In the genomic region with DNA sequence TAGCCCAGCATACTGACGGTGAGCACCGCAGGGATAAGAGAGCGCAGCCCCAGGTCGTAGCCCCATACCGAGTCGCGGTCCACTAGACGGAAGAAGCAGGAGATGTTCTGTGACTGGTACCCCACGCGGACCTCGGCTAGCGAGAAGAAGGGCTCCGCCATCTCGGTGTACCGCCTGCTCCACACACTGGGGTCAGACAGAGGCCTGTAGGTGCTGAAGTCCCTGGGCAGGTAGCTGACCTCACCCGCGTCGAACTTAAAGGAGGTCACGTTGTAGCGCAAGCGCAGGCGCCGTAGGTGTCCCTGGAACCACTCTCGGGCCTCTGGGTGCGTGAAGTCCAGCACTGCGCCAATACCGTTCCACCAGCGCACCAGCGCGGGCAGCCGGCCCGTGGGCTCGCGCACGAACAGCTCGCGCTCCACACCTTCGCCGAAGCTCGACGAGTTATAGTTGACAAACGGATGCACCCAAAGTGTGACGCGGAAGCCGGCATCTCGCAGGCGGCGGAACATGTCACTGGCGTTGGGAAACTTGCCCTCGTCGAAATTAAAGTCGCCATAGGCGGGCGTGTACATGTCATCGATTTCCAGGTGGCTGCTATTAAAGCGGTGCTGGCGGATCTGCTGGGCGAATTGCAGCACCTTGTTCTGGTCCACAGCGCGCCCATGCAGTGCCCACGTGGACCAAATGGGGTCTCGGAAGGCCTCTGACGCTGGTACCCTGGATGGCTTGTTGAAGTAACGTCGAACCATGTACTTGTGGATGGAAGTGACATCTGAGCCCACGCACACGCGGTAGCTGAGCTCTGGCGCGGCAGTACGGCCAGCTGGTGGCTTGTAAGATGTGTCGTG, we compare ENCODE assay signal across 9 mouse cellular contexts. TPM values are rescaled to one million over a fixed set of nuclear protein-coding genes. Genes with fewer than 3 reads are reported as not detected.
DNase-seq lines count a peak whose midpoint lies in the region; ATAC-seq and TF ChIP-seq lines count a peak whose summit lies in the region.
"Had no signal": no experiment of that assay in that cellular context is flagged by ENCODE, and none has a peak within 500 bp of the region (broad histone marks: within the 10 kb centered on the region; RNA-seq: fewer than 3 reads in every experiment).

No protein-coding gene starts in this region.

- peak overlapping the region; percentile 87 for H3K4me3 ChIP-seq in gastrocnemius, adult 2 months
- peak overlapping the region; percentile 51 for H3K4me3 ChIP-seq in ES-Bruce4 (ENCODE audit: low read depth, low read length)
- peak overlapping the region; percentile 42 for H3K4me3 ChIP-seq in forebrain, embryonic 16.5 days (replicated peaks; ENCODE audit: low read length)
- 0 out of 2 replicates have a peak overlapping the region, but pooled peaks have one; percentile 4 for H3K4me3 ChIP-seq in liver, embryonic 15.5 days (replicated peaks)

- 11% methylated on average over 72 of the region's 72 CpGs for WGBS in forebrain, embryonic 16.5 days
- WGBS in liver, embryonic 15.5 days (ENCODE audit: insufficient replicate concordance) = 5% methylated on average over 72 of the region's 72 CpGs

- TF ChIP-seq CTCF in gastrocnemius, adult 2 months (IDR thresholded peaks at IDR 0.05) = no peak
- no peak for TF ChIP-seq CTCF in ES-Bruce4 (IDR thresholded peaks at IDR 0.05; ENCODE audit: low read depth, low read length)

- no peak for TF ChIP-seq EP300 in ES-Bruce4 (IDR thresholded peaks at IDR 0.05; ENCODE audit: insufficient read depth, low read depth, low read length)

- H3K27ac ChIP-seq in gastrocnemius, adult 2 months = 0 out of 2 replicates have a peak overlapping the region, but pooled peaks have one; percentile 8
- H3K27ac ChIP-seq in ES-Bruce4 (ENCODE audit: insufficient read depth, low read length) = no peak overlapping the region
- H3K27ac ChIP-seq in forebrain, embryonic 16.5 days (ENCODE audit: low read length) = no peak overlapping the region
- H3K27ac ChIP-seq in liver, embryonic 15.5 days (replicated peaks) = no peak overlapping the region

- H3K27me3 ChIP-seq in ES-Bruce4 (ENCODE audit: control insufficient read depth, insufficient read depth, low read length, poor library complexity, severe bottlenecking) = no peaks in the 10 kb centered on the region
- H3K27me3 ChIP-seq in forebrain, embryonic 16.5 days (replicated peaks; ENCODE audit: control insufficient read depth, insufficient read depth, low read length) = peaks cover 46% of the 10 kb centered on the region
- peaks cover 88% of the 10 kb centered on the region for H3K27me3 ChIP-seq in liver, embryonic 15.5 days

- peaks cover 2% of the 10 kb centered on the region for H3K4me1 ChIP-seq in ES-Bruce4 (ENCODE audit: control insufficient read depth, insufficient read depth, low read length)
- peaks cover 41% of the 10 kb centered on the region for H3K4me1 ChIP-seq in forebrain, embryonic 16.5 days (replicated peaks; ENCODE audit: control insufficient read depth, insufficient read depth, low read length)
- peaks cover 42% of the 10 kb centered on the region for H3K4me1 ChIP-seq in liver, embryonic 15.5 days (replicated peaks)

- intact Hi-C loops in gastrocnemius, adult 2 months (cut with DNase I) = no loop called here

- H3K4me2 ChIP-seq in forebrain, embryonic 16.5 days (ENCODE audit: low read length) = peak overlapping the region; percentile 60
- peak overlapping the region; percentile 40 for H3K4me2 ChIP-seq in liver, embryonic 15.5 days

- ATAC-seq in forebrain, embryonic 16.5 days = no peak
- ATAC-seq in liver, embryonic 15.5 days (ENCODE audit: insufficient read depth) = no peak

- no peaks in the 10 kb centered on the region for H3K36me3 ChIP-seq in ES-Bruce4 (ENCODE audit: control insufficient read depth, insufficient read depth, low read length, poor library complexity, severe bottlenecking)
- H3K36me3 ChIP-seq in forebrain, embryonic 16.5 days (ENCODE audit: control insufficient read depth, insufficient read depth) = no peaks in the 10 kb centered on the region
- no peaks in the 10 kb centered on the region for H3K36me3 ChIP-seq in liver, embryonic 15.5 days (replicated peaks)

- H3K9me3 ChIP-seq in ES-Bruce4 (replicated peaks; ENCODE audit: control insufficient read depth, insufficient read depth, low read length, poor library complexity, severe bottlenecking) = no peaks in the 10 kb centered on the region
- H3K9me3 ChIP-seq in forebrain, embryonic 16.5 days (ENCODE audit: control insufficient read depth, low read length) = no peaks in the 10 kb centered on the region
- H3K9me3 ChIP-seq in liver, embryonic 15.5 days (replicated peaks) = no peaks in the 10 kb centered on the region

- peak overlapping the region; percentile 0; the same call in 1 of the 2 replicates for H3K9ac ChIP-seq in ES-Bruce4 (ENCODE audit: low read depth, poor library complexity, severe bottlenecking)
- peak overlapping the region; percentile 48 for H3K9ac ChIP-seq in forebrain, embryonic 16.5 days (replicated peaks; ENCODE audit: low read depth, low read length)
- no peak overlapping the region for H3K9ac ChIP-seq in liver, embryonic 15.5 days

- peak; percentile 34 for DNase-seq in gastrocnemius, adult 2 months
- DNase-seq in gastrocnemius, postnatal 10 days = no peak
- no peak for DNase-seq in natural killer cell, adult 2 months (ENCODE audit: low spot score in 2 of 2)
- DNase-seq in frontal cortex, postnatal 25 days (ENCODE audit: low spot score in 2 of 2) = no peak
- no peak for DNase-seq in kidney, adult 18-20 months

- TF ChIP-seq POLR2A in ES-Bruce4 (IDR thresholded peaks at IDR 0.05; ENCODE audit: insufficient read depth, low read length) = no peak

RNA-seq across cellular contexts. Expression of gene AI464131, which starts 4.7 kb away (rescaled TPM):
- total RNA-seq in gastrocnemius, adult 2 months (2021) = 10 to 100 TPM; 75.0 to 87.5 TPM
- 10 to 100 TPM; 75.2 to 77.4 TPM for total RNA-seq in gastrocnemius, postnatal 10 days (2021)
- polyA plus RNA-seq in ES-Bruce4 (2011; ENCODE audit: insufficient read depth, insufficient read length, low read depth, missing spikeins) = 3.8 and 3.9 TPM in 2 replicates
- polyA plus RNA-seq in forebrain, embryonic 16.5 days (2015; fragmentation: Nextera tagmentation; extraction: Ambion mirVana) = 2.8 and 3.4 TPM in 2 replicates
- polyA plus RNA-seq in liver, embryonic 15.5 days (2015; fragmentation: Nextera tagmentation; extraction: Ambion mirVana) = 1.3 and 1.5 TPM in 2 replicates
- total RNA-seq: neutrophil, adult 5-6 weeks had no signal

RNA-seq across cellular contexts. Expression of gene 1110017D15Rik, which starts 18.9 kb away (rescaled TPM):
- under 1 TPM in 1 of 2 experiments, not detected in 1; 0.67 TPM for total RNA-seq in gastrocnemius, adult 2 months (2021)
- total RNA-seq in gastrocnemius, postnatal 10 days (2021) = under 1 TPM in 1 of 2 experiments, not detected in 1; 0.36 TPM
- not detected in 2 replicates for polyA plus RNA-seq in ES-Bruce4 (2011; ENCODE audit: insufficient read depth, insufficient read length, low read depth, missing spikeins)
- 8.8 and 11.1 TPM in 2 replicates for polyA plus RNA-seq in forebrain, embryonic 16.5 days (2015; fragmentation: Nextera tagmentation; extraction: Ambion mirVana)
- not detected in 2 replicates for polyA plus RNA-seq in liver, embryonic 15.5 days (2015; fragmentation: Nextera tagmentation; extraction: Ambion mirVana)
- total RNA-seq: neutrophil, adult 5-6 weeks had no signal

RNA-seq across cellular contexts. Expression of gene Nudt2, which starts 33.3 kb away (rescaled TPM):
- 10 to 100 TPM; 22.7 to 27.6 TPM for total RNA-seq in gastrocnemius, adult 2 months (2021)
- total RNA-seq in gastrocnemius, postnatal 10 days (2021) = 10 to 100 TPM; 25.8 to 26.3 TPM
- polyA plus RNA-seq in ES-Bruce4 (2011; ENCODE audit: insufficient read depth, insufficient read length, low read depth, missing spikeins) = 37.4 and 38.3 TPM in 2 replicates
- polyA plus RNA-seq in forebrain, embryonic 16.5 days (2015; fragmentation: Nextera tagmentation; extraction: Ambion mirVana) = 68.2 and 71.7 TPM in 2 replicates
- polyA plus RNA-seq in liver, embryonic 15.5 days (2015; fragmentation: Nextera tagmentation; extraction: Ambion mirVana) = 20.2 and 22.3 TPM in 2 replicates

RNA-seq across cellular contexts. Expression of gene Kif24, which starts 33.5 kb away (rescaled TPM):
- total RNA-seq in gastrocnemius, adult 2 months (2021) = under 1 TPM; 0.31 to 0.33 TPM
- total RNA-seq in gastrocnemius, postnatal 10 days (2021) = 1 to 10 TPM; 1.6 to 3.3 TPM
- 20.3 and 25.7 TPM in 2 replicates for polyA plus RNA-seq in ES-Bruce4 (2011; ENCODE audit: insufficient read depth, insufficient read length, low read depth, missing spikeins)
- 3.7 and 4.9 TPM in 2 replicates for polyA plus RNA-seq in forebrain, embryonic 16.5 days (2015; fragmentation: Nextera tagmentation; extraction: Ambion mirVana)
- 5.3 and 5.5 TPM in 2 replicates for polyA plus RNA-seq in liver, embryonic 15.5 days (2015; fragmentation: Nextera tagmentation; extraction: Ambion mirVana)

Comparison
In these comparisons a context has a peak if more than half of its experiments do, and no peak if none do; other contexts are left out.
1. H3K4me3 ChIP-seq: peak in every context shown above with its lines; median percentile 87 in gastrocnemius, adult 2 months; 51 in ES-Bruce4; 42 in forebrain, embryonic 16.5 days; 4 in liver, embryonic 15.5 days.